Mouse (Mus musculus) embryonic stem cell, embryonic (primary cell): ENCODE measurements around the gene Ak7.

ENCODE experiments used
- CTCF ChIA-PET, 4 experiments: fragments of 300-600 bp in 2 of 4; fragments of 350-600 bp in 2 of 4; sonication (Branson Sonifier 250); formaldehyde crosslinking; loops; one replicate each; lab custom pipeline; 2022; ENCODE audit warnings: inconsistent platforms in 2 of 4; lab: Charles Lee
- POLR2A ChIA-PET, 4 experiments: fragments of 300-600 bp in 2 of 4; fragments of 350-600 bp in 2 of 4; sonication (Branson Sonifier 250); formaldehyde crosslinking; loops; one replicate each; lab custom pipeline; 2022; ENCODE audit warnings: antibody characterized with exemption in 4 of 4, inconsistent platforms in 1 of 4; lab: Charles Lee

The Ak7 gene

GRCm38 (mm10) chr12:105806205-105806604, 100.4 kb downstream of the Ak7 start:
- ChIA-PET POLR2A (interaction anchor here in 2 of 4 experiments (1.3 to 2.3 kb wide), 2 partner anchors 10 to 22 kb away, joined by 3 to 10 read pairs; partner anchors contain the start of gene Papola (in 1 of the 2)), CTCF (no interaction called here)

GRCm38 (mm10) chr12:105807416-105807815, 101.6 kb downstream of the Ak7 start:
- CTCF ChIA-PET, result no interaction called here
- POLR2A ChIA-PET, result interaction anchor here in 3 of 4 experiments (0.6 to 3.1 kb wide), 7 partner anchors 9 to 28 kb away, joined by 3 to 12 read pairs (median 4); partner anchors contain the start of gene Papola (in 1 of the 3)

GRCm38 (mm10) chr12:105808945-105809344, 103.2 kb downstream of the Ak7 start:
- POLR2A ChIA-PET, result interaction anchor here in 1 of 4 experiments (0.6 to 3.1 kb wide), 5 partner anchors 8 to 26 kb away, joined by 3 to 12 read pairs (median 4); partner anchors contain the start of gene Papola
- CTCF ChIA-PET, result interaction anchor here in 1 of 4 experiments (0.8 kb wide), 1 partner anchor 15 kb away, joined by 3 read pairs; no protein-coding TSS in a partner anchor

- ChIA-PET POLR2A (interaction anchor here in 1 of 4 experiments (1.1 kb wide), 1 partner anchor 23 kb away, joined by 3 read pairs; no protein-coding TSS in a partner anchor), CTCF (no interaction called here)
Measured at GRCm38 (mm10) chr12:105810608-105811007, 104.8 kb downstream of the Ak7 start.

GRCm38 (mm10) chr12:105813957-105814356, 108.2 kb downstream of the Ak7 start:
- CTCF ChIA-PET, result no interaction called here
- POLR2A ChIA-PET, result interaction anchor here in 1 of 4 experiments (1.1 to 1.8 kb wide), 2 partner anchors 10 to 21 kb away, joined by 3 to 4 read pairs; no protein-coding TSS in a partner anchor

- ChIA-PET CTCF (no interaction called here), POLR2A (interaction anchor here in 1 of 4 experiments (1.6 kb wide), 1 partner anchor 36 kb away, joined by 4 read pairs; no protein-coding TSS in a partner anchor)
Measured at GRCm38 (mm10) chr12:105823472-105823871, 117.7 kb downstream of the Ak7 start.

- CTCF ChIA-PET, result interaction anchor here in 1 of 4 experiments (0.6 kb wide), 1 partner anchor 145 kb away, joined by 8 read pairs; no protein-coding TSS in a partner anchor
- POLR2A ChIA-PET, result interaction anchor here in 1 of 4 experiments (0.7 to 1.8 kb wide), 4 partner anchors 8 to 25 kb away, joined by 3 to 6 read pairs (median 4); no protein-coding TSS in a partner anchor
Measured at GRCm38 (mm10) chr12:105824743-105825142, 119.0 kb downstream of the Ak7 start.

- CTCF ChIA-PET, result interaction anchor here in 1 of 4 experiments (0.6 kb wide), 1 partner anchor 20 kb away, joined by 4 read pairs; no protein-coding TSS in a partner anchor
- POLR2A ChIA-PET, result interaction anchor here in 1 of 4 experiments (0.8 to 1.9 kb wide), 4 partner anchors 8 to 24 kb away, joined by 3 to 7 read pairs (median 6); no protein-coding TSS in a partner anchor
Measured at GRCm38 (mm10) chr12:105825266-105825665, 119.5 kb downstream of the Ak7 start.
